Mouse (Mus musculus): ENCODE results near the gene Zfp661. TPM values are rescaled to one million over a fixed set of nuclear protein-coding genes. Genes with fewer than 3 reads are reported as not detected.
"Not testable (repeated sequence)": the region's sequence is repeated elsewhere in the genome, so short reads cannot be mapped to it uniquely, and the experiment has no call there.

The Zfp661 gene
- total RNA-seq (2021) = 1 to 10 TPM; 1.7 to 2.4 TPM
- long read RNA-seq, experiment 1, partial matches to known transcripts = 1 of 3 reads
- long read RNA-seq, experiment 1, other reads (novel, unspliced or antisense) = 2 of 3 reads
- long read RNA-seq, experiment 2, partial matches to known transcripts = 0 of 2 reads
- long read RNA-seq, experiment 2, other reads (novel, unspliced or antisense) = 2 of 2 reads

DNA sequence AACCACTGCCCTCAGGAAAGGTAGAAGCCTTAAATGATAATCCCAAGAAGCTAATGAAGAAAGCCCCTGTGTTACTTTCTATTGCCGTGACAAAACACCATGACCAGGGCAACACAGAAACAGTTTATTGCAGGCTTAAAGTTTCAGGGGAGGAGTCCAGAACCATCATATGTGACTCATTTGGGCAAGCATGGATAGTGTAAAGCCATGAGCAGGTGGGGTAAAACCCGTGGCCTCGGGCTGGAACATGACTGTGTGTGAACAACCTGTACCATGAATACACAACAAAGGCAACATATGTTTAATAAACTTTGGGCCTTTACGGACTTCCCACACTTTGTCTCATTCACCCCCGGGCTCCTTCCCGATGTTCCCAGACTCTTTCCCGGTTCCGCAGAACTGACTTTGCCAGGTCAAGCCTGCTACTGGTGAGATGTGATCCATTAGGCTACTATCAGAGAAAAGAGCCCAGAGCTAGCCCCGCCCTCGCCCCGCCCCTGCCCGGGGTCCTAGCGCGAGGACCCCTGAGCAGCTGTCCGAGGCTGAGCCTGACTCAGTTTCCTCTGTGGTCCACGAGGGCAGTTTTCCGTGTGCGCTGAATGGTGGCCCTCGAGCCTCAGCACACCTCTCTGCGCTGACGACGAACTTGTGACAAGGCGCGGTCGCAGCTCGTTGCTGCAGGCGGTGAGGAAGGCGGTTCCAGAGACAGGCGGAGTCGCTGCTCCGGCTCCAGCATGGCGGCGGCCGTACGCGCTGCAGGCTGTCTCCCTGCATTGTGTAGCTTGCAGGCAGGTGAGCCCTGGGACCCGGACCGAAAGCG lies at the start of gene Zfp661, which contains the start of gene Mrps5:
Zfp661 (minus strand) TSS at position 401 of the 820 bp plus-strand sequence.
Mrps5 (plus strand) TSS at position 529 of the 820 bp plus-strand sequence.
- peak; percentile 88 for DNase-seq

DNA sequence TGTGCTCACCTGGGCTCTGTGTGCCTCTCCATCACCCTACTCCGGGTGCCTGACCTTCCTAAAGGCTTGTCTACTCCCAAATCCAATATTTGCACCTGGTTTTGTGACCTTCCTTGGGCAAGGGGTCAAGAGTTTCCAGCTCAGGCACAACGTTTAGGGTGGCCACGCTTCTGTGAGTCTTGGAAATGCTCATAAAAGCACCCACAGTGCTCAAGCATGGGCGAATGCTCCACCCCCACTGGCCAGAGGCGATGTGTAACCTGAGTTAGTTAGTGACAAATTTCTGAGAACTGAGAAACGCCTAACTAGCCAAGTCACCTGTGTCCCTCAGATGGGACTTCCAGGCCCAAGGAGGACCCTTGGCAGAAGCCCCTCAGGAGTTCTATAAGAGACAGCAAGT lies 48.7 kb upstream of the Zfp661 start:
- DNase-seq = no peak

DNA sequence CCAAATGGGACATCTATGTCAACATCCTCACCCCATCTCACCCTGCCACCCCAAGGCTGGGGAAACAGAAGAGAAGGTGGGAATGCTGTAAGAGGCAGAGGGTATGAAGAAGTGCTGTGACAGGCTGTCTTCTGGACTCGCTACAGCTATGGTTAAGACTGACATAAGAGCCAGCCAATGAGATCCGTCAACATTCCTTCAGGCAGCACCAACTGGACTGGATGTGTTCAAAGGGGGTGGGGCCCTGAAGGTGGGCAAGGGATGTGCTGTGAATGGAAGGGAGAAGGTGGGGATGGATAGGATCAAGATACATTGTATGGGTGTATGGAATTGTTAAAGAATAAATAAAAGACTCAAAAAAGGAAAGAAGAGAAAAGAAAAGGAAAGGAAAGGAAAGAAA lies 45.7 kb upstream of the Zfp661 start:
- no peak for DNase-seq

DNA sequence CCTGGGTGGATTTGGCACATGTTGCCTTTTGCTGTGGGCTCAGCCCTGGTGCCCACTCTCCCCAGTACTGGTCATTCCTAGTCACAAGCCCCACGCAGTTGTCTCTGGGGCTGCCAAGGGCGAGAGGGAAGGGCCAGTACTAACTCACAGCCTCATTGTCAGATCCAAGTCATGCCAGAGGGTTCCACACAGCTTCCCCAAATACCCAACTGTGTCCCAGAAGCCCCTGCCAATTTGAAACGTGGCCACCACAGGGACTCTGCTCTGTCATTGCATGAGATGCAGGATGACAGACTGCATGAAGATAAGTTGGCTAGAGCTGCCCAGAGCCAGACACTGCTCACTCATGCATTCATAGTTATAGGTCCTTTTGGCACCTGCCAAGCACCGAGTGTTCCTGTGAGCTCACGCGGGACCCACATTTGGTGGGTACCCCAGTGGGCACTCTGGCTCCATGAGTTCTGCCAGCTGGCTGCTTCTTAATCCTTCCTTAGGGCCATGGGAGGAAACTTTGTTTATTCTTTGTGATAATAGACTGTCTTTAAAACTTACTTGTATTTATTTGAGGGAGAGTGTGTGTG lies 41.2 kb upstream of the Zfp661 start:
- DNase-seq = no peak

DNA sequence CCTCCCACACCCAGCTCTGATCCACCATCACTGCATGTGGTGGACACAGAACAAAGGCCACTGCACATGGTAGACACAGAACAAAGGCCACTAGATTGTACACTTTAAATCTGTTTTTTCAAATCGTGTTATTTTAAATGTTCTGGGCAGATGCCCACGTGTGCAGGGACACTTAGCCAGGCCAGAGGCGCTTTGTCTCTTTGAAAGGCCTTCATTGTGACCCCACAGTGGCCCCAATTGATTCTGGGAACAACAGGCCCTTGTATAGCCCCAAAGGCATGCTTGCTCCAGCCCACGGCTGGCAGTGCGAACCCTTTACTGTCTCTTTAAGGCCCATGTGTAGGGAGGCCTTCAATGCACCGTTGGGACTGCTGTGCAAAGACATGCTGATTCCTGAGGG lies 40.5 kb upstream of the Zfp661 start:
- no peak for DNase-seq

DNA sequence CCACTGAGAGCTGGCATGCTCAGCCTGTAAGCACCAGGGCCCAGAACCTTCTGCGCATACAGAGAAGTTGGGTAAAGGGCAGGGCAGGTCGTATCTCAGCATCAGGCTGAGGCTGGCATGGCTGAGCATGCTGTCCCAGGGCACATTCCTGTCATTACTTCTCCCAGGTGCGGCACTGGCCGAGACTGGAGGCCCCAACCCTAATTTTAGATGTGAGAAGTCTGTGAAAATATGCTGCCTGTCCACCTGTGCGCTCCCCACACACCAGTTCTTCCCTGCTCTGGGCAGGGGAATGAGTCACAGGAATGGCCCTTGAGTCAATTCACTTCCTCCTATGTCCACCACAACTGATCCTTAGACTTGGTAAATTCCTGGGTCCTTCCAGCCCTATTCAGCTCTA lies 38.8 kb upstream of the Zfp661 start:
- no peak for DNase-seq

DNA sequence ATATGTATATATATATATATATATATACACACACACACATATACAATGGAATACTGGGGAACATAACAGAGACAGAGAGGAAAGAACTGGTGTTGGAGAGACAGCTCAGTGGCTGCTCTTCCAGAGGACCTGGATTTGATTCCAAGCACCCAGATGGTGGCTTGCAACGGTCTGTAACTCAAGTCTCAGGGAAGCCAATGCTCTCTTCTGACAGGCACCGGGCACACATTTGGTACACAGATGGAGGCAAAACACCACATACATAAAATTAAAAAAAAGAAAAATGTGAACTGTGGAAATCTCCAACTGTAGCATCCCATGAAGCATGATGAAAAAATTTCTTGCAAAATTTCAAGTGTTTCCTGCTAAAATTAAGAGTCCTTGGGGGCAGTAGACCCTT lies 37.9 kb upstream of the Zfp661 start:
- DNase-seq = no peak

DNA sequence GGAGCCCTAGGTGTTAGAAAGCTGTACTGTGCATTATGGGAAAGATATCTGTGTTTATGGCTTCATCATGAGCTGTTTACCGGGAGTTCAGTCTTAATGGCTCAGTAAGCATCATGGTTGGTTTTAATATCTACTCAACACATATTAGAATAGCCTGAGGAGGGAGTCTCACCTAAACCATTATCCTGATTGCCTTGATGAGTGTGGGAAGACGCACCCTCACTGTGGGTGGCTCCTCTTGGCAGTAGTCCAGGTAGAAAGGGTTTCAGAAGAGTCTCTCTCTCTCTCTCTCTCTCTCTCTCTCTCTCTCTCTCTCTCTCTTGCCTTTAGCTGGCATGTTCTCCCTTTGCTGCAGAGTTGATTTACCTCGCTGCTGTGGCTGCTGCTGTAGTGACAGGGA lies 35.2 kb upstream of the Zfp661 start:
- no peak for DNase-seq

DNA sequence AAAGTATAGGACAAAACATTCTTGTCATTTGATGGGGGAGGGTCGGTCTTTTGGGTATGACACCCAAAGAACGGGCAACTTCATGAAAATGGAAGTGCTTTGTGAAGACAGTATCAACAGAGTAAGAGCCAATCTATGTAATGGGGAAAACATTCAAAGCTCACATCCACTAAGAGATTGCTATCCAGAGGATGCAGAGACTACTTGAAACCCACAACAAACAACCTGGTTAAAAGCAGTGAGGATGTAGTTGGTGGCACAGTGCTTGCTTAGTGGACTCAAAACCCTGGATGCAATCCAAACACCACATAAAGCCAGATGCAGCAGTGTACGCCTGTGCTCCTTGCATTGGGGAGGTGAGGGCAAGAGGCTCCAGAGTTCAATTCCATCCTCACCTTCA lies 32.4 kb upstream of the Zfp661 start:
- DNase-seq = no peak

DNA sequence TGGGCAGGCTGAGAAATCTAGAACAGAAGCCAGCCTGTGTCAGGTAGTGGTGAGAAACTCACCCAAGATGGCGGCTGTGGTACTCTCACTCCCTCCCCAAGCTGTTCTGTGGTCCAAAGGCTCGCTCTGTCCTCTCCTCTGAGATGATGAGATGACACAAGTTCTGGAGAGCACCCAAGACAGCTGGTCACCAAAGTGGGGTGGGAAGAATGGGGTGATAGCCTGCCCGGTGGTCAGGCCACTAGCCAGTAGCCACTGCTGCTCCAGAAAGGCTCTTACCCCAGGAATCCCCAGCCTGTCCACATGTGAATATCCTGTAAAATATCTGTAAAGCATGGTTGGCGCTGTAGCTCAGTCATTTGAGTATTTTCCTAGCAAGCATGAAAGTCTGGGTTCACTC lies 25.4 kb upstream of the Zfp661 start:
- no peak for DNase-seq

DNA sequence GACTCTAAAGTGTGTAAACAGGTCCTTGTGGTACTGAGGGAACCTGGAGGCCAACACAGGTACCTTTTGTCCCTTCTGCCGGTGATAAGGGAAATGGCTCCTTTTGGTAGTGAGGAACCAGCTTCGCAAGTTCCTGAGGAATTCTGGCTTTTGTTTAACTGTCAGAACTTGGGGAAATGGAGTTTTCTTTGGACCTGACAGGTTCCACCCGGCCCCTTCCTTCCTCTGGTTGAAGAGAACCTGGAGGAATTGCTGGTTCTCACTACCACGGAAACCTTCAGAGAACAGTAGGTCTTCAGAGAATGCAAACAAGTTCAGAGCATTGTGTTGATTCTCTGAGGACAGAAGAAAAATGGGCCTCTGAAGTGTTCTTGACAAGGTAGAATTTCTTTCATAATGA lies 24.5 kb upstream of the Zfp661 start:
- no peak for DNase-seq

DNA sequence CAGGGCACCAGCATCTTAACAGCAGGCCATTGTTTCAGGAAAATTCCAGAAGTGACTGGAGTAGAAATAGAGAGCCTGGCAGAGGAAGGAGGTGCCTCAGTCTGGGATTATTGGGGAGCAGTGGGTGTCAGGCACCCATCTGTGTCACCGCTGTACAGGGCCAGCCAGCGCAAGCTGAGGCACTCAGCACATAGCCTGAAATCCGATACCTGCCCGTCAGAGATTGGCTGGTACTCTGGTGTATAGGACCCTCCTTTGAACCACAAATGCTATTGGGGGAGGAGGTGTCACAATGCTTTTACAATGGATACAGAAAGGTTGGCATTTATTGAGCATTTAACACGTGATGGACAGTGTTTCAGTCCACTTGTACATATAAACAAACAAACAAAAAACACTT lies 22.1 kb upstream of the Zfp661 start:
- no peak for DNase-seq

DNA sequence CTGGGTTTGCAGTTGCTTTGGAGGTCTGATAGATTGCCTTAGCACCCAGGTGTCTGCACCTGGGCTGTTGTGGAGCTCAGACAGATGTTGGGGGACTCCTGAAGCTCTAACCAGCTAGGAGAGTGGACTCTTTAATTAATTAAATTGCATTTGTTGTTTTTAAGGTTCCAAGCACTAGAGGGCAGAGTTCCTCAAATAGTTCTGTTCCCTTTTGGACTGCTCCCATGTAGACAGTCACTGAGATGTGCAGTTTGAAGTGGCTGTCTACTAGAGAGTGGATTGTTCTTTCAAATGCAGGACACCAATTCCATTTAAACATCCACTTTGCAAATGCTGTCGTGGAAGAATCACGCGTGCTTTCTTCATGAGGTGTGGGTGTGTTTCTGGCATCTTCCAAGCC lies 21.3 kb upstream of the Zfp661 start:
- DNase-seq = no peak

DNA sequence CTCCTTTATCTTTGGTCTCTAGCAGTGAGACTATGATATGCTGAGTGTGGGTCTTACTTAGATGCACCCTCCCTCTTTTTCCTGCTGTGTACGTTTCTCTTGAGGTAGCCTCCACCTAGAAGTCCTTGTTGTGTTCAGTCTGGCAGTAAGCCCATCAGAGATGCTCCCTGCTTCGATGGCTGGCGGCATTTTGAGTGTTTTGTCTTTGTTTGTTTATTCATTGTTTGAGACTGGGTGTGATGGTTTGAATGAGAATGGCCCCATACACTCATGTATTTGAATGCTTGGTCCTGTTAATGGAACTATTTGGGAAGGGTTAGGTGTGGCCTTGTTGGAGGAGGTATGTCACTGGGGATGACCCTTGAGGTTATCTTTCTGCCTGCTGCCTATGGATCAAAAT lies 18.3 kb upstream of the Zfp661 start:
- DNase-seq = no peak

DNA sequence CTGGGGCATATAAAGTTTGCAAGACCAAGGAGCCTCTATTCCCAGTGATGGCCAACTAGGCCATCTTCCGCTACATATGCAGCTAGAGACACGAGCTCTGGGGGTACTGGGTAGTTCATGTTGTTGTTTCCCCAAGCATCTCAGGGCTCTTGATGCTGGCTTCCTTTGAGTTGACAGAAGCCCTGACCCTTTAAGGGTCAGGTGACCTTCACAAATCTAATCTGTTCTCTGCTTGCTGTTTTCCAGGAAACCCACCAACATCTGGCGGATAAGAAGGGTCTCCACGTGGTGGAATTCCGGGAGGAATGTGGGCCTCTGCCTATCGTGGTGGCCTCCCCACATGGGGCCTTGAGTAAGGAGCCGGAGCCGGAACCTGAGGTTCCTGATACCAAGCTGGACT lies 16.5 kb upstream of the Zfp661 start:
- DNase-seq = not testable (repeated sequence)

DNA sequence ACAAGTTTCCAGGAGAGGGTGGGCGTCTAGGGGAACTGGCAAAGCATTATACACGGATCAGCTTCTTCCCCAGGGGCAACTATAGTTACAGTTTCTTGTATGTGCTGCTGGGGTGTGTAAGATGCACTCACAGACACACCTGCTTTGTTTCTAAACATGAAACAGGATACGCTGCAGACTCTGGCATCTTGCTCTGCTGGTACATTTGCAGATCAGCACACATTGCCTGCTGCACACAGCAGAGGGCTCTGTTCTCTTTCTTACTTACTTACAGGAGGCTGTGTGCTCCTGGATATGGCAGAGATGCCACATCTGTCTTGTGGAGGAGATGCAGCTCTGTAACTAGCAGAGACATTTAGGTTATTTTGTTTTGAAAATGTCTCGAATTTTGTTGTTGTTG lies 3.9 kb upstream of the Zfp661 start:
- DNase-seq = no peak

DNA sequence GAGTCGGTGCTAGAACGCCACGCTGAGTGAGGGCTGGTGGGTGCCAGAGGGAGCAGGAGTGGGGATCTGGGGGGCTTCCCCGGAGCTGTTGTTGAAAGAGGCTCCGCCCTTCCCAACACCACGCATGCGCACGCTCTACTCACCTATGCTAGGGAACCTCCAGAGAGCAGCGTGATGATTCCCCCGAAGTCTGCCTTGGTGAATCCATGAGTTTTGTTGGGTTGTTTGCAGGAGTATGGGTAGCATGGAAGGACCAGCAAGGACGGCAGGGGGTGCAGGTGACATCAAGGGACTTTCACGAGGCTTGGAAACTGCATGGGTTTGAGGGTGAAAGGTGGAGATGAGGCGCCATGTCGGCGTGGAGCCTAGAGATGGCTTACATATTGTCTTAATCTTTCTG lies 3.3 kb upstream of the Zfp661 start:
- DNase-seq = no peak

DNA sequence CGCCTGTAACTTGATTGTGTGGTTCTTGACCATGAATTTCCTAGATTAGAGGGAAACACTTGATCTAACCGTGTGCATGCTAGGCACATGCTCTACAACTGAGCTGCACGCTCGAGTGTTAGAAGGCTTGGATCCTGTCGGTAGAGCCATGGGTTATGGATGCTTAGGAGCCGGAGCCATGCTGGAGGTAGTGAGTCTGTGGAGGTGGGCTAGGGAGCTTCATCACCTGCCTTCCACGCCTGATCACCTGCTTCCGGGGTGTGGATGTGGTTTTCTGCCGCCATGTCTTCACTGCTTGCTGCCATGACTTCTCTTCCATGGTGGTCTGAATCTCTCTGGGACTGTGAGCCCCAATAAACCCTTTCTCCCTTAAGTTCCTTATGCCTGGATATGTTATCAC lies 2.0 kb upstream of the Zfp661 start:
- no peak for DNase-seq

DNA sequence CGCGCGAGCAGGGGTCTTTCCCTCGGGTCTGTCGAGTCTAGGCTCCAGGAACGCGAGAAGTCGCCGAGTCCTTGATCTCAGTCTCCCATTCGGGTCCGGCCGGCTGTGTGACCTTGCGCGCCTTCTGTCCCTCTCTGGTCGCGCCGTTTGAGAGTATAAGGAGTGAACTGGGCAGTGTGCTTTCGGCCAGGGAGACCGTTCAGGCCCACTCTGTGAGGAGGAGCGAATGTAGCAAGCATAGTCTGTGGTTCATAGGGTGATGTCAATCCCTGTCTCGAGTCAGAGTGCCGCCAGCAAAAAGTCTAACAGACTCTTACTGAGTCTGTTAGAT lies 585 bp upstream of the Zfp661 start:
- DNase-seq = no peak

DNA sequence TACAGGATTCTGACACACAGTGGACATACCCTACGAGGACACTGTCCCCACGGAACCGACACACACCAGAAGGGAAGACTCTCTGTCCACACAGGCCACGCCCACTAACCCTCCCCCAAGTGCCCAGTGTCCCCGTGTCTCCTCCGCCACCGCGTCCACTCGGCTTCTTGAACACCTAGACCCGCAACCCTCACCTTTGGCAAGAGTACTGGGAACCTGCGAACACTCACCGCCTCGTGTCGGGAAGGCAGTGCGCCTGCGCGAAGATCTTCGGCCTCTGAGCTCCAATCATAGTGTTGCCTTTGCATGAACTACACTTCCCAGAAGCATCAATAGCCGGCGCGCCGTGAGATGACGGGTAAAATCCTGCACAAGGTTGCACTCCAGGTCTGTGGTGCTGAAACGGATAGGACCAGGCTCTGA lies 2.4 kb downstream of the Zfp661 start:
- DNase-seq = peak; percentile 88

DNA sequence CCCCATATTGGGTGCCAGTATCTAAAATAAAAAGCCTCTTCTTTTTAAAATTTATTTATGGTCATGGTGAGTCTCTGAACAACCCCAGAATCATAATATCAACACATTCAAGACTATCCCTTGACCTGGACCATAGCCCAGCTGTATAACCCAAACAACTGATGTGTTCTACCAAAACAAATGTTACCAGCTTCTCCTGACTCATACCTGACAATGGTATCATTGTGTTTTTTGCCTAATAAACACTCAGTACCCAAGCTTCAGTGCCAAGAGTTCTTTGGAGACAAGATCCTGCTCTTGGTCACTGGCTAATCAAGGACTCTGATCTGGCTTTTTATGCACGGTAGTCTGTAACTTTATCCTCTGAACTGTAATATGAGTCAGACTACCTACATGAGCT lies 13.6 kb downstream of the Zfp661 start:
- no peak for DNase-seq

DNA sequence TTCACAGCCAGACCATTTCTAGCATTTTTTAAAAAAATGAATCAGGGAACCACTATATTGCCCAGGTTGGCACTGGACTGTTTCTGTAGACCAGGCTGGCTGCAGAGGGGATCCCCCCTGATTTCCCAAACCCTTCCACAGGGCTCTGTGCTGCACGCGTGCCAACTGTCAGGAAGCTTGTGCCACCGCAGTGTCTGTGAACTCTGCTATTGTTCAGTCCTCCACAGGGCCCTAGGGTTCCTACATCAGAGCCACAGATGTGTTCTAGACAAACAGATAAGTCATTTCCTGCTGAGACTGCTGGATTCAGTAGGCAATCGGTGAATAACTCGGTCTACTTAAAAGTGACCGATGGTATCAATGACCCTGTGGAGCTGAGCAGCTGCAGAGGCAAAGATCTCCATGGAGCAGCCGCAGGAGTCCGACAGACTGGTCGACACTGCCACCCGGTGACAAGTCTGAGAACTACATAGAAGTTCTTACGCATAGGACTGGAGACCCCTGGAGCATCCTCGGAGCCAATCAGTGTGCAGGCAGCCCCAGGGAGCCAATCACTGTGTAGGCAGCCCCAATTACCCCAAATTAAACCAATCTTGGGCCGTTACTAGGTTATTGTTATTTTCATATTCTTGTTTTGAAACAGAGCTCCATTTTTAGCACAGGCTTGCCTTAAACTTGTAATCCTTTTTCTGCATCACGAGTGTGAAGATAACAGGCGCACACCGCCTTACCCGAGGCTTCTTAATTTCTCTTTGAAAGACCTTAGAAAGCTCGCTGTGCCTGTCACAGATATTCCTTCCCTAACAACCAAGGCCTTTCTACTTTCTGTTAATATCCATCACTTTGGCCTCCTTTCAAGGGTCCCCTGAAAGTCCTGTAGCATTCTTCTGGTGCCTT lies 27.6 kb downstream of the Zfp661 start:
- DNase-seq = peak; percentile 83

DNA sequence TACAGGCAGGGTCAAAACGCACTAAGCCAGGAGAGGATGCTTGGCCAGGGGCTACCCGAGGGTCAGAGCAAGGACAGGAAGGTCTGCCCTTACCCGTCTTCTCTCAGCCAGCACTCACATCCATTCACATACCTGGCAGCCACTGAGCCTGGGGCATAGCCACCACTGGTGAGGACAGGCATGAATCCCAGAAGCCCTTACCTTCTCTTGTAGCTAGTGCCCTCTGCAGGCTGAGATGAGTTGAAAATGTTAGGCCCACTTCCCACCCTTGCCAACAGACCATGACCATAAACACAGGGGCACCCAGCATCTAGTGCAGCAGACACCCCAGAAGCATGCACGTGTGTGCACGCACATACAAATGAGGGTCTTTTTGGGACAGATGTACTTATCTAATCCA lies 35.8 kb downstream of the Zfp661 start:
- DNase-seq = no peak

Data from gastrocnemius, postnatal 10 days (tissue).